Mouse (Mus musculus) cerebellum, adult (tissue): ENCODE measurements around the gene Gm3139.
"Not testable (repeated sequence)": the region's sequence is repeated elsewhere in the genome, so short reads cannot be mapped to it uniquely, and the experiment has no call there.

Experiments
- ATAC-seq: cut with Nextera tagmentation; 2 replicates; pipeline ENCODE4 v1.9.2; 2017; ENCODE audit warnings: mild to moderate bottlenecking, moderate library complexity, mixed read lengths; ENCODE audit not compliant: insufficient number of reproducible peaks, low FRiP score, low TSS enrichment

The Gm3139 gene

GRCm38 (mm10) chr5:94525987-94526386 lies at the start of gene Gm3139:
Gene Gm3139 (plus strand): TSS chr5:94526287.
- not testable (repeated sequence) for ATAC-seq
